Mouse (Mus musculus) heart, adult 2 months (tissue): ENCODE measurements around the gene Prkag1. TPM values are rescaled to one million over a fixed set of nuclear protein-coding genes. Genes with fewer than 3 reads are reported as not detected.
"Not testable (repeated sequence)": the region's sequence is repeated elsewhere in the genome, so short reads cannot be mapped to it uniquely, and the experiment has no call there.

ENCODE experiments used
- DNase-seq, 2 experiments: peaks; one replicate each; pipeline ENCODE4 v3.0.0; 2021
- H3K27ac ChIP-seq: fragments of 200-600 bp; 2 replicates; pipeline ENCODE4 v1.8.1; 2022
- H3K27me3 ChIP-seq: fragments of 200-500 bp; 2 replicates; pipeline ENCODE4 v1.6.1; 2012; ENCODE audit warnings: mild to moderate bottlenecking, low read length, inconsistent platforms, mixed read lengths; ENCODE audit not compliant: control insufficient read depth, insufficient read depth
- H3K36me3 ChIP-seq: fragments of 200-500 bp; 2 replicates; pipeline ENCODE4 v1.6.1; 2012; ENCODE audit warnings: low read length, inconsistent platforms; ENCODE audit not compliant: control insufficient read depth, insufficient read depth
- H3K4me1 ChIP-seq: fragments of 200-500 bp; 2 replicates; pipeline ENCODE4 v1.6.1; 2011; ENCODE audit warnings: low read length; ENCODE audit not compliant: control insufficient read depth, insufficient read depth
- H3K4me3 ChIP-seq: fragments of 200-600 bp; 2 replicates; pipeline ENCODE4 v1.8.1; 2022
- H3K79me2 ChIP-seq: fragments of 200-500 bp; replicated peaks from 2 replicates; pipeline ENCODE4 v1.6.1; 2012; ENCODE audit warnings: mild to moderate bottlenecking, inconsistent platforms, low read length, moderate library complexity, mixed read lengths; ENCODE audit not compliant: control insufficient read depth, insufficient read depth
- H3K9ac ChIP-seq: fragments of 200-500 bp; 2 replicates; pipeline ENCODE4 v1.6.1; 2012; ENCODE audit warnings: low read depth, mild to moderate bottlenecking, control low read depth, inconsistent platforms, low read length, mixed read lengths
- CTCF ChIP-seq: fragments of 200-600 bp; IDR thresholded peaks from 2 replicates; pipeline ENCODE4 v1.8.1; 2022; ENCODE audit warnings: antibody characterized with exemption, mild to moderate bottlenecking, moderate library complexity
- EP300 ChIP-seq: fragments of 200-500 bp; IDR thresholded peaks from 2 replicates; pipeline ENCODE4 v1.6.1; 2011; ENCODE audit warnings: low read depth, low read length, control low read depth; ENCODE audit not compliant: insufficient read depth
- POLR2A ChIP-seq: fragments of 200-500 bp; IDR thresholded peaks from 2 replicates; pipeline ENCODE4 v1.6.1; 2011; ENCODE audit warnings: mild to moderate bottlenecking, low read depth, low read length, control low read depth; ENCODE audit not compliant: insufficient read depth
- WGBS: fragments of 180-500 bp; shearing (Covaris S2); methylation state at CpG from one replicate; pipeline ENCODE4 v1.1.7; 2018; 5-methylcytosine and 5-hydroxymethylcytosine counted together
- intact Hi-C: fragments of 180-260 bp; cut with DNase I; formaldehyde crosslinking; loops from one replicate; pipeline ENCODE4 v1.15.1; 2025
- polyA plus RNA-seq: library from polyadenylated mRNA; depleted of rRNA; stranded (reverse); fragments of >200 nt; gene quantifications from 2 replicates; pipeline ENCODE4 v1.2.3, GENCODE M21; 2012
- total RNA-seq, 2 experiments: library from RNA; stranded (reverse); gene quantifications; 2 replicates each; pipeline ENCODE4 v1.2.3; 2021

The Prkag1 gene
- total and polyA plus RNA-seq, 3 experiments, result 95.7 to 114 (median 104) TPM

- intact Hi-C loops, result no loop called here
- H3K4me1 ChIP-seq, result peaks cover under 1% of the 10 kb centered on the region; the same call in 1 of the 2 replicates
- H3K36me3 ChIP-seq, result no peaks in the 10 kb centered on the region; the same call in 1 of the 2 replicates
- no peak overlapping the region for H3K27ac ChIP-seq
- TF ChIP-seq CTCF (no peak), EP300 (no peak), POLR2A (no peak)
- 93% methylated on average over 5 of the region's 5 CpGs for WGBS
- H3K4me3 ChIP-seq, result no peak overlapping the region
- DNase-seq, result no peak
- H3K79me2 ChIP-seq, result 0 out of 2 replicates have a peak, but pooled peaks cover 3% of the 10 kb centered on the region
- no peak overlapping the region for H3K9ac ChIP-seq
- H3K27me3 ChIP-seq, result no peaks in the 10 kb centered on the region
Measured at GRCm38 (mm10) chr15:98822147-98822546, 9.2 kb downstream of the Prkag1 start.

GRCm38 (mm10) chr15:98821403-98821802, 9.9 kb downstream of the Prkag1 start:
- TF ChIP-seq CTCF (peak; percentile 66), POLR2A (no peak), EP300 (no peak)
- Histone ChIP-seq H3K4me1 (no peaks in the 10 kb centered on the region), H3K27me3 (no peaks in the 10 kb centered on the region), H3K36me3 (no peaks in the 10 kb centered on the region; the same call in 1 of the 2 replicates), H3K79me2 (0 out of 2 replicates have a peak, but pooled peaks cover 3% of the 10 kb centered on the region), H3K27ac (no peak overlapping the region), H3K4me3 (no peak overlapping the region), H3K9ac (no peak overlapping the region)
- DNase-seq, result no peak
- WGBS, result 53% methylated on average over 10 of the region's 10 CpGs
- intact Hi-C loops, result no loop called here

- 77% methylated on average over 4 of the region's 4 CpGs for WGBS
- TF ChIP-seq CTCF (no peak), EP300 (no peak), POLR2A (no peak)
- no peak for DNase-seq
- Histone ChIP-seq H3K9ac (no peak overlapping the region), H3K27me3 (no peaks in the 10 kb centered on the region), H3K36me3 (no peaks in the 10 kb centered on the region; the same call in 1 of the 2 replicates), H3K27ac (no peak overlapping the region), H3K79me2 (0 out of 2 replicates have a peak, but pooled peaks cover 3% of the 10 kb centered on the region), H3K4me3 (no peak overlapping the region), H3K4me1 (no peaks in the 10 kb centered on the region)
- intact Hi-C loops, result no loop called here
Measured at GRCm38 (mm10) chr15:98820937-98821336, 10.4 kb downstream of the Prkag1 start.

GRCm38 (mm10) chr15:98818171-98818570, 13.2 kb downstream of the Prkag1 start:
- no peak for DNase-seq
- 86% methylated on average over 7 of the region's 7 CpGs for WGBS
- Histone ChIP-seq H3K4me3 (no peak overlapping the region), H3K27ac (no peak overlapping the region), H3K36me3 (no peaks in the 10 kb centered on the region; the same call in 1 of the 2 replicates), H3K79me2 (no peaks in the 10 kb centered on the region), H3K4me1 (no peaks in the 10 kb centered on the region), H3K9ac (no peak overlapping the region), H3K27me3 (no peaks in the 10 kb centered on the region)
- intact Hi-C loops, result no loop called here
- no peak for TF ChIP-seq EP300
- TF ChIP-seq POLR2A, result no peak
- TF ChIP-seq CTCF, result no peak

GRCm38 (mm10) chr15:98812741-98813424, 18.4 kb downstream of the Prkag1 start:
- no peak overlapping the region for H3K9ac ChIP-seq
- intact Hi-C loops, result no loop called here
- no peaks in the 10 kb centered on the region for H3K79me2 ChIP-seq
- 90% methylated on average over 20 of the region's 20 CpGs for WGBS
- no peaks in the 10 kb centered on the region; the same call in 1 of the 2 replicates for H3K36me3 ChIP-seq
- no peaks in the 10 kb centered on the region for H3K4me1 ChIP-seq
- TF ChIP-seq POLR2A (no peak), CTCF (no peak), EP300 (no peak)
- no peak overlapping the region for H3K4me3 ChIP-seq
- H3K27ac ChIP-seq, result no peak overlapping the region
- H3K27me3 ChIP-seq, result no peaks in the 10 kb centered on the region; the same call in 1 of the 2 replicates
- DNase-seq, result no peak

- 86% methylated on average over 6 of the region's 6 CpGs for WGBS
- H3K27me3 ChIP-seq, H3K27ac ChIP-seq, H3K36me3 ChIP-seq, H3K4me3 ChIP-seq, H3K9ac ChIP-seq, DNase-seq, H3K4me1 ChIP-seq, intact Hi-C loops, H3K79me2 ChIP-seq: not testable (repeated sequence)
- TF ChIP-seq CTCF, result peak; percentile 53
Measured at GRCm38 (mm10) chr15:98810212-98810611, 21.1 kb downstream of the Prkag1 start.
